Mouse (Mus musculus) heart, postnatal 0 days (tissue): ENCODE measurements around the gene Slc6a1.

Experiments
- CTCF ChIP-seq: IDR thresholded peaks from 2 replicates; pipeline ENCODE4 v1.5.1; 2016; ENCODE audit warnings: antibody characterized with exemption, control low read depth, low read depth
- EP300 ChIP-seq: IDR thresholded peaks from 2 replicates; pipeline ENCODE4 v1.6.1; 2016; ENCODE audit warnings: antibody characterized with exemption, low read depth

DNA sequence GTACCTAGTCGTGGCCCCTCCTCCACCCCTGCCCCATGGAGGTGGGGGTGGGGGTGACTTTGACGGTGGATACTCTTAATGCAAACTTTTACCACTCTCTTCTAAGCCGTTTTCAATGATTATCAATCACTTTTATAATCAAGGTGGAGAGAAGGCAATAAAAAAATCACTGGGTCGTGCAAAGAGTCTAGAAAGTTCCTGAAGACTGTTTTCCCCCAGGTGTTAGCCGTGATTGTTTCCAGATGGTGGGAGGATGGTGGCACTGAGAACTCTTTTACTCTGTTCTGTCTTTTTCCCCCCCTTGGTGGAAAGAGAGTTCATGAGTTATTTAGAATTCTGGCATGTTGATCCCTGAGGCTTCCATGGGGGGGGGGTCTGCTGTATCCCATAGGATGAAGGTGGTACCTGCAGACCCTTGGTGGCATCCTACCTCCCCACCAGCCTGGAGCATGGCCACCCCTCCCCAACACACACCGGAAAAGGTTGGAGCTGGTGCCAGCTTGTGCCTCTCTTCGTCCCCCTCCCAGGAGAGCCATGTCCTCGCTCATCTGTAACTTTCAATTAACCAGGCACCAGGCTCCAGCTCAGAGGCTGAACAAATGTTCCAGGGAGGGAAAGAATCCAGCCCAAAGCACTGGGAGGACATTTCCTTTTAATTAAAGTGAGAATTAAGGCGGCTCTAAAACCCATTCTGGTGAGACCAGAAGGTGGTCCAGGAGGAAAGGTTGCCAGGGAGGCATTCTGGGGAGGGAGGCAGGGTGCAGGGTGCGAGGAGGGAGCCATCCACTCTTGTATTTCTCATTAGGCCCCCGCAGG, 53.9 kb downstream of the Slc6a1 start:
- no peak for TF ChIP-seq CTCF
- TF ChIP-seq EP300: no peak
